Mouse (Mus musculus) adrenal gland, adult 8-10 months (tissue): ENCODE measurements around the gene Vmn1r9. TPM values are rescaled to one million over a fixed set of nuclear protein-coding genes. Genes with fewer than 3 reads are reported as not detected.
"Not testable (repeated sequence)": the region's sequence is repeated elsewhere in the genome, so short reads cannot be mapped to it uniquely, and the experiment has no call there.

Source experiments
- DNase-seq: peaks from one replicate; pipeline ENCODE4 v3.0.0; 2022
- total RNA-seq, 4 experiments: library from RNA; stranded (reverse); gene quantifications; 2 replicates each; pipeline ENCODE4 v1.2.4; 2022

Gene Vmn1r9
- total RNA-seq = not detected

DNA sequence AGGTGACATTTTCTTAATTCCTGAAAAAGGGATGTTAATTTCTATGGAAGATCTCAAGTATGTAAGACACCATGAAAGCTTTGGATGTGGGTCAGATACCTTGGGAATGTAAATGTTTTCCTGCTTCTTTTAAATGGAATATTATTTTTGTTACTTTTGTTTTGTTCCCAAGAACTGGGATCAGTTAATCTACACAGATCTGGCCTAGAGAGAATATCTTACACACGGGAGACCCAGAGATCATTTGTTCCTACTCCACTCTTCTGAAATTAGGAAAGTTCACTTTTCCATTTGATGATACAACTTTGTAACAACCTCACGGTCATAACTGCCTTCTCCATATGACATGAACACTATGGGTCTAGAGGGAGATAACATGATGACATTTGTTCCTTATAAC lies at the start of gene Vmn1r9:
Vmn1r9 (plus strand) TSS at position 301 of the 400 bp plus-strand sequence.
- no peak for DNase-seq

DNA sequence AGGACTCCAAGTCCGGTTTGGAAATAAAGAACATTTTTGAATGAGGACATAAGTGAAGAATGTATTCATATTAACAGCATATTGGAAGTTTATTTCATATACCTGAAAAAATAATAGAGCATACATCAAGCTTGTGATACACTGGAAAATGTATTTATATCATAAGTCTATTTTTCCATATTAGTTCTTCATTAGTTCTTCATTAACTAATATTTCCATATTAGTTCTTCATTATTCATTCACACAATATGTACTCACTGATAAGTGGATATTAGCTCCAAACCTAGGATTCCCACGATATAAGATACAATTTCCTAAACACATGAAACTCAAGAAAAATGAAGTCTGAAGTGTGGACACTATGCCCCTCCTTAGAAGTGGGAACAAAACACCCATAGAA lies 41.4 kb upstream of the Vmn1r9 start, which contains the start of gene Vmn1r7:
Vmn1r7 (minus strand) TSS at position 101 of the 400 bp plus-strand sequence.
- DNase-seq = not testable (repeated sequence)

GRCm38 (mm10) chr6:57031984-57032383 lies 34.6 kb upstream of the Vmn1r9 start, which contains the start of gene Vmn1r8:
Gene Vmn1r8 (plus strand): TSS chr6:57032284.
- DNase-seq = no peak

DNA sequence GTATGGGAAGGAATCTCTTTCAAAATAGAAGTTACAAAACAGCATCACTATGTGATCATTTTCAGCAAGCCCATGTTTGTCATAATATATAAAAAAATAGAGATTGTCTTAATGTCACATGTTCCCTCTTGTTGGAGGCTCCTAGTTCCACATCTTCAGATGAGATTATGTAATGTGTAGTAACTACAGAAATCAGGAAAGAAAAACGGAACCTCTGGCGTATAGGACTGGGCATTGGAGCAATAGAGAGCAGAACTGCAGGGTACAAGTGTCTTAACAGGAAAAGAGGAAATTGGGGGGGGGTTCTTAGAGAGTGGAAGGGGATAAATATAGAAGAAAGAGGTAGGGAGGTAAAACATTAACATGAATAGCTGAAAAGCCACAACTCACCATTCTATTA lies 31.9 kb upstream of the Vmn1r9 start:
- no peak for DNase-seq

- DNase-seq = no peak
Observed at GRCm38 (mm10) chr6:57063730-57064129, 2.9 kb upstream of the Vmn1r9 start.

GRCm38 (mm10) chr6:57106358-57106757 lies 39.8 kb downstream of the Vmn1r9 start:
- DNase-seq = no peak

GRCm38 (mm10) chr6:57109154-57109553 lies 42.6 kb downstream of the Vmn1r9 start, which contains the start of gene Vmn1r10:
Gene Vmn1r10 (plus strand): TSS chr6:57109454.
- DNase-seq = no peak

Other genes starting within 250 kb of the Vmn1r9 start
- 100 to 1,000 TPM in 1 of 4 experiments, 10 to 100 TPM in 3; 72.5 to 109 (median 90.2) TPM for gene Fkbp9, start 234.7 kb upstream of the Vmn1r9 start, total RNA-seq
- 10 to 100 TPM; 24.7 to 34.6 (median 29.4) TPM for gene Nt5c3, start 142.9 kb upstream of the Vmn1r9 start, total RNA-seq
- 1 to 10 TPM in 1 of 4 experiments, under 1 TPM in 3; 0.46 to 1.1 (median 0.52) TPM for gene Vmn1r4, start 142.8 kb upstream of the Vmn1r9 start, total RNA-seq
- gene Vmn1r5, start 96.5 kb upstream of the Vmn1r9 start, total RNA-seq = not detected
- under 1 TPM in 1 of 4 experiments, not detected in 3; 0.03 TPM for gene Vmn1r6, start 69.5 kb upstream of the Vmn1r9 start, total RNA-seq
- not detected for gene Vmn1r7, start 41.5 kb upstream of the Vmn1r9 start, total RNA-seq
- not detected for gene Vmn1r8, start 34.5 kb upstream of the Vmn1r9 start, total RNA-seq
- gene Vmn1r10, start 42.7 kb downstream of the Vmn1r9 start, total RNA-seq = not detected
- gene Vmn1r11, start 66.7 kb downstream of the Vmn1r9 start, total RNA-seq = not detected
- gene Vmn1r12, start 90.1 kb downstream of the Vmn1r9 start, total RNA-seq = not detected
- gene Vmn1r13, start 136.5 kb downstream of the Vmn1r9 start, total RNA-seq = not detected
- gene Vmn1r14, start 164.9 kb downstream of the Vmn1r9 start, total RNA-seq = not detected
- under 1 TPM in 1 of 4 experiments, not detected in 3; 0.14 TPM for gene Vmn1r15, start 191.2 kb downstream of the Vmn1r9 start, total RNA-seq